Mouse (Mus musculus): ENCODE measurements around the gene Atp2b1. TPM values are rescaled to one million over a fixed set of nuclear protein-coding genes. Genes with fewer than 3 reads are reported as not detected.

The Atp2b1 gene
- total and polyA plus RNA-seq, 2 experiments from 2014 or later: 154 to 338 TPM

- WGBS: 53% methylated on average over 11 of the region's 11 CpGs
- Histone ChIP-seq H3K27ac (no peak overlapping the region), H3K27me3 (ENCODE audit: insufficient read depth, low read length) (no peaks in the 10 kb centered on the region), H3K4me3 (ENCODE audit: low read length) (no peak overlapping the region), H3K36me3 (ENCODE audit: insufficient read depth, low read length) (no peaks in the 10 kb centered on the region), H3K9ac (replicated peaks; ENCODE audit: low read length) (no peak overlapping the region), H3K4me2 (ENCODE audit: low read depth, low read length) (peak overlapping the region; percentile 25; the same call in 1 of the 2 replicates), H3K9me3 (ENCODE audit: low read length) (no peaks in the 10 kb centered on the region), H3K4me1 (ENCODE audit: insufficient read depth, low read length) (no peaks in the 10 kb centered on the region; the same call in 1 of the 2 replicates)
- DNase-seq (ENCODE audit: low spot score): no peak
- TF ChIP-seq CTCF (IDR thresholded peaks at IDR 0.05; ENCODE audit: low read depth): no peak
- ATAC-seq: no peak
Measured at GRCm38 (mm10) chr10:98930143-98930542, 15.9 kb downstream of the Atp2b1 start.

GRCm38 (mm10) chr10:98940137-98940536 lies 25.9 kb downstream of the Atp2b1 start:
- Histone ChIP-seq H3K4me2 (ENCODE audit: low read depth, low read length) (no peak overlapping the region), H3K9ac (replicated peaks; ENCODE audit: low read length) (no peak overlapping the region), H3K4me1 (ENCODE audit: insufficient read depth, low read length) (no peaks in the 10 kb centered on the region), H3K36me3 (ENCODE audit: insufficient read depth, low read length) (no peaks in the 10 kb centered on the region), H3K4me3 (ENCODE audit: low read length) (no peak overlapping the region), H3K27me3 (ENCODE audit: insufficient read depth, low read length) (no peaks in the 10 kb centered on the region), H3K9me3 (ENCODE audit: low read length) (no peaks in the 10 kb centered on the region), H3K27ac (no peak overlapping the region)
- DNase-seq (ENCODE audit: low spot score) (no peak), ATAC-seq (no peak)
- WGBS: 93% methylated on average over 4 of the region's 4 CpGs
- no peak for TF ChIP-seq CTCF (IDR thresholded peaks at IDR 0.05; ENCODE audit: low read depth)

GRCm38 (mm10) chr10:98940799-98941198 lies 26.6 kb downstream of the Atp2b1 start:
- DNase-seq (ENCODE audit: low spot score) (no peak), ATAC-seq (no peak)
- no peaks in the 10 kb centered on the region for H3K27me3 ChIP-seq (ENCODE audit: insufficient read depth, low read length)
- no peaks in the 10 kb centered on the region for H3K4me1 ChIP-seq (ENCODE audit: insufficient read depth, low read length)
- H3K27ac ChIP-seq: no peak overlapping the region
- no peak overlapping the region for H3K4me2 ChIP-seq (ENCODE audit: low read depth, low read length)
- no peak overlapping the region for H3K9ac ChIP-seq (replicated peaks; ENCODE audit: low read length)
- H3K36me3 ChIP-seq (ENCODE audit: insufficient read depth, low read length): no peaks in the 10 kb centered on the region
- H3K9me3 ChIP-seq (ENCODE audit: low read length): no peaks in the 10 kb centered on the region
- WGBS: 89% methylated on average over 2 of the region's 2 CpGs
- H3K4me3 ChIP-seq (ENCODE audit: low read length): no peak overlapping the region
- no peak for TF ChIP-seq CTCF (IDR thresholded peaks at IDR 0.05; ENCODE audit: low read depth)

GRCm38 (mm10) chr10:98941991-98942390 lies 27.8 kb downstream of the Atp2b1 start:
- H3K27ac ChIP-seq: no peak overlapping the region
- H3K4me3 ChIP-seq (ENCODE audit: low read length): no peak overlapping the region
- no peak overlapping the region for H3K4me2 ChIP-seq (ENCODE audit: low read depth, low read length)
- no peaks in the 10 kb centered on the region for H3K4me1 ChIP-seq (ENCODE audit: insufficient read depth, low read length)
- no peaks in the 10 kb centered on the region for H3K9me3 ChIP-seq (ENCODE audit: low read length)
- no peaks in the 10 kb centered on the region for H3K36me3 ChIP-seq (ENCODE audit: insufficient read depth, low read length)
- DNase-seq (ENCODE audit: low spot score): no peak
- no peak for ATAC-seq
- WGBS: 47% methylated on average over 6 of the region's 6 CpGs
- no peak for TF ChIP-seq CTCF (IDR thresholded peaks at IDR 0.05; ENCODE audit: low read depth)
- H3K9ac ChIP-seq (replicated peaks; ENCODE audit: low read length): no peak overlapping the region
- no peaks in the 10 kb centered on the region for H3K27me3 ChIP-seq (ENCODE audit: insufficient read depth, low read length)

- DNase-seq (ENCODE audit: low spot score): peak; percentile 27
- no peaks in the 10 kb centered on the region for H3K36me3 ChIP-seq (ENCODE audit: insufficient read depth, low read length)
- no peak overlapping the region for H3K27ac ChIP-seq
- WGBS: 60% methylated on average over 8 of the region's 8 CpGs
- H3K4me1 ChIP-seq (ENCODE audit: insufficient read depth, low read length): no peaks in the 10 kb centered on the region; the same call in 1 of the 2 replicates
- H3K27me3 ChIP-seq (ENCODE audit: insufficient read depth, low read length): no peaks in the 10 kb centered on the region
- no peak for TF ChIP-seq CTCF (IDR thresholded peaks at IDR 0.05; ENCODE audit: low read depth)
- no peak for ATAC-seq
- no peaks in the 10 kb centered on the region for H3K9me3 ChIP-seq (ENCODE audit: low read length)
- no peak overlapping the region for H3K9ac ChIP-seq (replicated peaks; ENCODE audit: low read length)
- no peak overlapping the region for H3K4me3 ChIP-seq (ENCODE audit: low read length)
- no peak overlapping the region for H3K4me2 ChIP-seq (ENCODE audit: low read depth, low read length)
Measured at GRCm38 (mm10) chr10:98942999-98943398, 28.8 kb downstream of the Atp2b1 start.

- DNase-seq (ENCODE audit: low spot score) (no peak), ATAC-seq (no peak)
- no peak overlapping the region for H3K4me3 ChIP-seq (ENCODE audit: low read length)
Measured at GRCm38 (mm10) chr10:98943894-98944293, 29.7 kb downstream of the Atp2b1 start.

GRCm38 (mm10) chr10:98946031-98946791 lies 32.0 kb downstream of the Atp2b1 start:
- peak; percentile 30 for TF ChIP-seq CTCF (IDR thresholded peaks at IDR 0.05; ENCODE audit: low read depth)
- Histone ChIP-seq H3K4me3 (ENCODE audit: low read length) (no peak overlapping the region), H3K9me3 (ENCODE audit: low read length) (no peaks in the 10 kb centered on the region), H3K36me3 (ENCODE audit: insufficient read depth, low read length) (no peaks in the 10 kb centered on the region), H3K27ac (no peak overlapping the region), H3K27me3 (ENCODE audit: insufficient read depth, low read length) (no peaks in the 10 kb centered on the region), H3K4me1 (ENCODE audit: insufficient read depth, low read length) (no peaks in the 10 kb centered on the region; the same call in 1 of the 2 replicates), H3K9ac (replicated peaks; ENCODE audit: low read length) (no peak overlapping the region), H3K4me2 (ENCODE audit: low read depth, low read length) (no peak overlapping the region)
- 58% methylated on average over 9 of the region's 9 CpGs for WGBS
- no peak for DNase-seq (ENCODE audit: low spot score)
- no peak for ATAC-seq

More at GRCm38 (mm10) chr10:98943894-98944293, 29.7 kb downstream of the Atp2b1 start:
- no peak for TF ChIP-seq CTCF (IDR thresholded peaks at IDR 0.05; ENCODE audit: low read depth)
- H3K4me2 ChIP-seq (ENCODE audit: low read depth, low read length): no peak overlapping the region
- no peaks in the 10 kb centered on the region; the same call in 1 of the 2 replicates for H3K4me1 ChIP-seq (ENCODE audit: insufficient read depth, low read length)
- no peaks in the 10 kb centered on the region for H3K27me3 ChIP-seq (ENCODE audit: insufficient read depth, low read length)
- H3K36me3 ChIP-seq (ENCODE audit: insufficient read depth, low read length): no peaks in the 10 kb centered on the region
- no peak overlapping the region for H3K9ac ChIP-seq (replicated peaks; ENCODE audit: low read length)
- 74% methylated on average over 8 of the region's 8 CpGs for WGBS
- H3K9me3 ChIP-seq (ENCODE audit: low read length): no peaks in the 10 kb centered on the region
- no peak overlapping the region for H3K27ac ChIP-seq
